Mouse (Mus musculus) erythroblast, adult 5-6 weeks (primary cell): ENCODE results near the gene Ccnh. TPM values are rescaled to one million over a fixed set of nuclear protein-coding genes. Genes with fewer than 3 reads are reported as not detected.
"Not testable (repeated sequence)": the region's sequence is repeated elsewhere in the genome, so short reads cannot be mapped to it uniquely, and the experiment has no call there.

ENCODE experiments used
- ATAC-seq: replicated peaks from 2 replicates; pipeline ENCODE4 v1.8.0; 2016; ENCODE audit warnings: moderate number of reproducible peaks, mild to moderate bottlenecking, moderate TSS enrichment, inconsistent platforms; ENCODE audit not compliant: poor library complexity, low FRiP score, severe bottlenecking
- total RNA-seq, 2 experiments: library from RNA; stranded (forward) in 1 of 2; stranded (reverse) in 1 of 2; fragments of 150-400 nt in 1 of 2; fragments of 200-764, 138-1000 nt in 1 of 2; gene quantifications; 2 replicates each; pipeline versions ENCODE4 v1.2.3 to v1.2.4; 2015 to 2017; ENCODE audit warnings: low replicate concordance in 2 of 2

Ccnh gene
- total RNA-seq (2015; ENCODE audit: low replicate concordance): 14.6 and 18.6 TPM in 2 replicates
- 11.2 and 16.1 TPM in 2 replicates for total RNA-seq (2017; ENCODE audit: low replicate concordance)

DNA sequence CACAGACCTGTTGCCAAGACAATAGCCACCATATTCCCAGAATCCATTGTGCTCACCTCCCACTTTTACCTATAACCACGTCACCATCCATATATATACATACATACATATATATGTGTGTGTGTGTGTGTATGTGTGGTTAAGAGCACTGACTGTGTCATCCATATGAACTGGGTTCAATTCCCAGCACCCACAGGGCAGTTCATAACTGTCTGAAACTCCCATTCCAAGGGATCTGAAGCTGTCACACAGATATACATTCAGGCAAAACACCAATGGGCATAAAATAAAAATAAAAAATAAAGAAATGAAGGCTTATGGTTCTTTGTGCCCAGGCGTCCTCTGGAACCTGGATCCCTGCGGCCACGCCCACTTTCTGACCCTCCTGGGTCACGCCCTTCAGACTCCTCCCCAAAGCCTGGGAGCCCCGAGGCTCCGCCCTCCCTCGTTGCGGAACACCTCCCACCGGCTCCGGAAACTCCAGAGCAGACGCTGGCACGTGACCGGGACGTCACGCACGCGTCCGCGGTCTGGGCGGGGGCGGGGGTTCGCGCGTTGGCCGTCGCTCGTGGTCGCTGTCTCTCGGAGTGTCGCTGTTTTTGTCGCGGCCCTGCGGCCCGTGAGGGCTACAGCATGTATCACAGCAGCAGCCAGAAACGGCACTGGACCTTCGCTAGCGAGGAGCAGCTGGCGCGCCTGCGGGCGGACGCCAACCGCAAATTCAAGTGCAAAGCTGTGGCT, at the start of gene Ccnh:
Ccnh (plus strand) TSS at position 506 of the 741 bp plus-strand sequence.
- peak; percentile 99 for ATAC-seq

DNA sequence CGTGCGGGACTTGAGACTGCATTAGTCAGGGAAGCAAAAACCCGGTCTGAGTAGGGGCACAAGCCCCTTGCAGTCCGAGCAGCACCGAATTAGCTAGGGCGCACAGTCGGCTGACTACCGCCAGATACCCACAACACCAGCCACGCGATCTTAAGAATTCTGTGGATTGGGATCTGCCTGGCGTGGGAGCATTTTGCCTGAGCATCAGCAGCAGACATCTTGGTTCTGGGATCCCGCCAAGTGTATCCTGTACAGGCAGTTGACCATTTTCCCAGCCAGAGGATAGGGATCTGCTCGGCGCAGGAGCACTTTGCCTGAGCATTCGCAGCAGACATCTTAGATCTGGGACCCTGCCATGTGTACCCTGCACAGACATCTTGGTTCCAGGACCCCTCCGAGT, 45.8 kb upstream of the Ccnh start:
- not testable (repeated sequence) for ATAC-seq

DNA sequence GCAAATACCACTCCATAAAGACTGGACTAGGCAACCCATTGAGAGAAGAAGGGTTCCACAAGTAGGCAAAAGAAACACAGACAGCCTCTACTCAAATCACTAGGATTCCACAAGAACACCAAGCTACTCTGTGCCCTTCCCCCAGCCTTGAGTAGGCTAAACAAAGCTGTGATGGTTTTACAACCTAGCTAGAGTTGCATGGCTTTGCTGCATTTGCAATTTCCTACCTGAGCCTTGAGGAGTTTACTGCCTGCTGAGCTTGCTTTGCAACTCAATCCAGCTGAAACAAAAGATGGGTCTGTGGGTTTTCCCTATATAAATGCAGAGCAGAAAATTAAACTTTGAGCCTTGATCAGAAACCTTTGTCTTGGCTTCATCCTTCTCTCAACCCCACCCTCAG, 42.7 kb upstream of the Ccnh start:
- no peak for ATAC-seq

DNA sequence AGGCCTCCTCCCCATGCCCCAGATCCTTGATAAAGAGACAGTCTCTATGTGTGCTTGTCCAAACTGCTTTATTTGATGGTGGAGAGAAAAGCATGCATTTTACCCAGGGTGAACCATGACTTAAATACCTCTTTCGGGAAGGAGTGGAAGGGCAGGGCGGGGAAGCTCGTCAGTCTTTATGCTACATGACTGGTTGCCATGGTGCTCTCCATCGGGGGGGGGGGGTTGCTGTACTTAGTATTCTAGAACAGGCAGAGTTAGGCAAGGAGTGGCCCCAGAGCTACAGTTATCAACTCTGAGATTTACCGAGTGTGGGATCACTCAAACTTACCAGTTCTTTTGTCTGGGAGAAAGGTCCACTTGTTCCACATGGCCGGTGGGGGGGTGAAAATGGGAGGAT, 34.5 kb upstream of the Ccnh start:
- no peak for ATAC-seq

DNA sequence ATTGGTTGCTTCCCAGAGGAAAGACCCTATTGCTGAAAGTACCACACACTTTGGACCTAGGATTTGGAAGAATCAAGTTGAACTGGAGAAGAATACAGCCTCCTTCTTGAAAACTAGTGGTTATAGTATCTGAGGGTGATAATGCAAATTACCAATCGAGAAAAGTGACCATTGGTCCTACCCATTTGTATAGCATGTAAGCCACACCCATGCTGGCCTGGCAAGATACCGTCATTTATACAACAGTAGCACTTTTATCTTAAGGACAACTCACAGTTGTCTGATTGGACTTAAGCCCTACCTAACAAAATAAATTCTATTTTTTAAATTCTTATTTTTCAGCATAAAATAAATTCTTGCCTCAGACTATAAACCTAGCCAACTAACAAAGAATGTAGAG, 29.2 kb upstream of the Ccnh start:
- no peak for ATAC-seq

DNA sequence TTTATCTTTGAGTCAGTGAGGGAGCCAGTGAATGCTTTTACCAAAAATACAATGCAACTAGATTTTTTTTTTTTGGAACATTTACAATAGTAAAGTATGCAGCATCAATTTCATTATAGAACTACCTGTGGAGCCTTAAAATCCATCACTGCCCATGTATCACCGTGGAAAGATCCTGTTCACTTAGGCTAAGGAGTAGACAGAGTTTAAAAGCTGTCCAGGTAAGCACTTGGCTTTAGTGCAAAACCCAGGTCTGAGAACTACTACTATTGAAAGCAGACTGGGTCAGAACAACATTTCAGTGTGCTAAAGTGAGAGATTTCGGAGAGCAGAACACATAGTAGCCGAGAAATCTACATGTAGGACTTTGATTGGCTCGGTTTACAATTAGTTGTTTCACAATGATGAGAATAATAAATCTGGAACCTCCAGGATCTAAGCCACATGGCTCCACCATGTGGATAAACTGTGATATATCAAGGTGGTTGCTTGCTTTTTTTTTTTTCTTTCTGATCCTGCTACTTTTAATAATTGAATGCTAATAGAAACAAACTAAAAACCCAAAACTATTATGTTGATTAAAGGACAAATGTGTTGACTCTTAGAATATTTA, 24.6 kb upstream of the Ccnh start:
- no peak for ATAC-seq

DNA sequence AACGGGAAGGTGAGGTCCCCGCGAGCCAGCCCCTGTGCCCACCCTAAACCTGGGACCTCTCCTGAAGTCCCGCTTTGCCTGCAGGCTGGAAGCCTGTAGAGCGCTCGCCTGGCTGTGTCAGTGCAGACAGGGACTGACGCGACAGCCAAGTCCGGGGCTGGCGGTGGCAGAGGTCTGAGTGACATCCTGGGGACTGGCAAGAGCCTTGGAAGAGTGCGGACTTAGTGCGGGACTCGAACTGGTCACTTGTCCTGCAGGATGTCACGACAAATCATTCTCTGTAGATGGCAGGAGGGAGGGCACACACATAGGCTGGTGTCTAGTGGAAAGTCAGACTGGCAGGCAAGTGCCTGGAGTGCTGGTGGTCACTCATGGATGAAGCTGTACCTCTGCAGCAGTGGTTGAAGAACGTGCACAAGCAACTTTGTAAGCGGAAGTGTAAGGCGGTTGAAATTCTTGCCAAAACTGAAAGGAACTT, 475 bp downstream of the Ccnh start:
- ATAC-seq: peak; percentile 72

DNA sequence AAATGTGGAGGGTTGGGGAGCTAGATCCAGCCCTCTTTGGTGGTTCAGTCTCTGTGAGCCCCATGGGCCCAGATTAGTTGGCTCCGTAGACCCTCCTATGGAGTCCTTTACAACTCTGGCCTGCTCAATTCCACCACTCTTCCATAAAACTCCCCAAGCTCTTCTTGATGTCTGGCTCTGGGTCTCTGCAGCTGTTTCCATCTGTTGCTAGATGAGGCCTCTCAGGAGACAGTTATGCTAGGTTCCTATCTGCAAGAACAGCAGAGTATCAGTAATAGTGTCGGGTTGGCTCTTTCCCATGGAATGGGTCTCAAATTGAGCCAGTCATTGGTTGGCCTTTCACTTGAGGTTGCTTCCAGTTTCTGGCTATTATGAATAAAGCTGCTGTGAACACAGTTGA, 2.0 kb downstream of the Ccnh start:
- no peak for ATAC-seq

DNA sequence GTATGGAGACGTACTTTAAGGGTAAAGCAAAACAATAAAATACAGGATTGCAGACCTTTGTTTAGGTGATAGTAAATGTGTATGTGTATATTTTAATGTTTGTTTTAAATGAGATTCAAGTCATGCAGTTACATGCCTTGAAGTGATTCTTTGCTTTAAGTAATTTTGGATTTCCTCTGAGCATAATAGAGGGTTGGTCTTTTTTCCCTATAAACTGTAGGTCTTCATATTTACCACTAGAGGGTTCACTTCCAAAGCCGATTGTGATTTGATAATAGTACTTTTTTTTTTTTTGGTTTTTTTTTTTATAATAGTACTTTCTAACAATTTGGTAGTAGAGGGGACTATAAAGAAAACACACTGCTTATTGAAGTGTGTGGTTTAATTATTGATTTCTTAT, 18.3 kb downstream of the Ccnh start:
- no peak for ATAC-seq

DNA sequence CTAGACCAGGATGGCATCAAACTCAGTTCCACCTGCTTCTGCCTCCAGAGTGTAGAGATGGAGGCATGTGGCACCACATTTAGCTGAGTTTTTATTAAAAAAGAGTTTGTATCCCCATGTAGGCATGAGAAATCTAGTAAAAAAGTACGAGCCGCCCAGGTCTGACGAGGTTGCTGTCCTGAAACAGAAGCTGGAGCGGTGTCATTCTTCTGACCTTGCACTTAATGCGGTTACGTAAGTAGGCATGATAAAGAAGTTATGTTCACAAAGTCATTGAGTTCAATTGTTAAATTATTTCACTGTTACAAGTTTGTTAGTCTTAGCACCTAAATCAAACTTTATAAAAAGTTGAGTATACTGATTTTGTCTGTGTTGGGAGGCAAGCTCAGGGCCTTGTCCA, 19.4 kb downstream of the Ccnh start:
- no peak for ATAC-seq

DNA sequence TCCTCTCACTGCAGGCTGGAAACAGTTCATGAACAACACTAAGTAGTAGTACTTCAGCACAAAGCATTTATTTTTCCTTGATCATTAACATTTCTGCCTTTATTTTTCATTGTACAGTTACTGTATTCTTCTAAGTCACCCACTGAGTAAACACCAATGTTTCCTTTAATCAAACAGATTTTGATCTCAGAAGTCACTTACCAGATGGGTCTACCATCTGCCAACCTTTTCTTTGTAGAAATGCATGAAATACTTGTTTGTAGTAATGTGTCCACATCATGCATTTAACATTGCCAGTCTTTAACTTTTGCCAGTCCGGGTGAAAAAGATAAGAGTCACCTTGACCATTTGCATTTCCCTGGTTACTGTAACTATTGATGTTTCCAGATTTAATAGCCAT, 21.1 kb downstream of the Ccnh start:
- ATAC-seq: no peak

DNA sequence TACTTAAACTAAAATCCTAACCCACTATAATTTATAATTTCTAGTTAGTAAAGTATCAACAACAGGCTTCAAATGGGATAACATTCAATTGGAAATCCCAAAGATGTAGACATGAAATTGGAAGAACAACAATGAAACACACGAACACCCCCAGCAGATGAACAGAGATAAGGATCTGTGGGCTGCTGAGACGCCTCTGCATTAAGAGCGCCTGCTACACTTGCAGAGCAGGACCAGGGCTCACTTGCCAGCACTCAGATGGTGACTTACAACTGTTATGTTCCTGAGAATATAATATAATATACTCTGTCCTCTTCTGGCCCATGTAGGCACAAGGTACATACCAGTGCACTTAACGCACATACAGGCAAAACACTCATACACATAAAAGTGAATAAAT, 29.4 kb downstream of the Ccnh start:
- no peak for ATAC-seq

DNA sequence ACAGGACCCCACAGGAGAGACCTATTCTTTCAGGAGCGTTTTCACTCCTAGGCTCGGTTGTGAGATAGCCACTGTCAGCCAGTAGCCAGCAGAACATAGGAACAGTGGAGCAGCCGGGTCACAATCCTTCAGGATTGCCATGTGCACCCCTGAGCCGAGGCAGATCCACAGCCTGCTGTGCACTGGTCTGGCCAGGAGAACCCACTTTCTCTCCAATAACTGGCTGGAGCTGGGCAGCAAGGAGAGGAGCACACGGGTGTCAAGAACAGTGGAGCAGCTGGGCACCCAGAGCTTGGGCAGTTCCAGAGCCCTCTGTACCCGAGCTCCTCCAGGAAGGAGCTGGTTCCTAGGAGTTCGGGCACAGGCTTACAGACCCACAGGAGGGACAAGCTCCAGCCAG, 49.6 kb downstream of the Ccnh start:
- no peak for ATAC-seq

Other genes starting within 250 kb of the Ccnh start
- 14.6 and 29.4 TPM in 2 replicates for gene Rasa1, start 99.7 kb downstream of the Ccnh start, total RNA-seq (2015; ENCODE audit: low replicate concordance)
- 28.4 and 30.9 TPM in 2 replicates for gene Rasa1, start 99.7 kb downstream of the Ccnh start, total RNA-seq (2017; ENCODE audit: low replicate concordance)